ENCODE assay signal across 9 mouse cellular contexts in the genomic region with DNA sequence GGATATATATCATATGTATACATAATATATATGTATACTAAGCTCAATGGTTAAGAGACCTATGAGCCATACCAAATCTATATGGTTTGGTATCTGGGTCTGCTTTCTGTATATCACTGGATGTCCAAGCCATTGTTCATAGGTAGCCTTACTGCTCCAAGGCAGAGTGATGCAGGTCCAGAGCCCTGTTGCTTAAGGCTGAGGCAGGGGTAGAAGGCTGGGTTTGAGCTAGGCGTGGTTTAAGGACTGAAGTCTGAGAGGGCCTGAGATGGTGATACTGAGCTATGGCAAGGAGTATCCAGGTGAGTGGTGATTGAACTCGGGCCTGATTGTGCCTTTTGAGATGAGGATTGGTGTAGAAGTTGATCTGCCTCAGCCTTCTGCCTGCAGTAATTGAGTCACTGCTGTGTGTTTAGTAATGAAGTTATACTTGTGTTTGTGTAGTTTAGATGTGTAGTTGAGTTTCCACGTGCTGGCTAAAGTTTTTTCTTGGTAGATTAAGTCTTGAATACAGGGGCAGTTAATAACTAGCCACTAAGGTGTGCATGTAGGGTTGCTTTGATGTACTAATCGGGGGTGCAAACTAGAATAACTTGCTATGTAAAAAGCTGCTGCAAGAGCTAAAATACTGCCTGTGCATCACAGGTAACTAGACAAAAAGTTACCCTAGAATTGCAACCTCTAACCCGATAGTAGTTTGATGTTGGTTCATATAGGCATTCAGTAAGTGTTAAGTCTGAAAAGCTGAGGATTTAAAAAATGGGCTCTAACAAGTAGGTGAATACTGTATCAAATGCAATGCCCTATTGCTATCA. TPM values are rescaled to one million over a fixed set of nuclear protein-coding genes. Genes with fewer than 3 reads are reported as not detected.
A peak's percentile ranks its signal among the peaks of the same experiment; 100 is the strongest.
DNase-seq lines count a peak whose midpoint lies in the region; ATAC-seq lines count a peak whose summit lies in the region.
"Had no signal": no experiment of that assay in that cellular context is flagged by ENCODE, and none has a peak within 500 bp of the region (broad histone marks: within the 10 kb centered on the region; RNA-seq: fewer than 3 reads in every experiment).

No protein-coding gene starts in this region.

- H3K27me3 ChIP-seq in lung, embryonic 16.5 days (ENCODE audit: control insufficient read depth, insufficient read depth, low read depth, low read length), result no peaks in the 10 kb centered on the region
- no peaks in the 10 kb centered on the region for H3K27me3 ChIP-seq in embryonic facial prominence, embryonic 14.5 days (replicated peaks; ENCODE audit: control insufficient read depth, insufficient read depth, low read length)
- no peaks in the 10 kb centered on the region for H3K27me3 ChIP-seq in limb, embryonic 11.5 days (ENCODE audit: control insufficient read depth, insufficient read depth, low read length)
- no peaks in the 10 kb centered on the region for H3K27me3 ChIP-seq in stomach, embryonic 15.5 days (replicated peaks)

- H3K9ac ChIP-seq in lung, embryonic 16.5 days (ENCODE audit: low read length), result peak overlapping the region; percentile 97
- H3K9ac ChIP-seq in embryonic facial prominence, embryonic 14.5 days (ENCODE audit: low read depth, low read length), result no peak overlapping the region
- no peak overlapping the region for H3K9ac ChIP-seq in limb, embryonic 11.5 days (ENCODE audit: low read length)
- H3K9ac ChIP-seq in stomach, embryonic 15.5 days, result no peak overlapping the region

- no peaks in the 10 kb centered on the region for H3K9me3 ChIP-seq in lung, embryonic 16.5 days (ENCODE audit: control insufficient read depth, low read length)
- no peaks in the 10 kb centered on the region for H3K9me3 ChIP-seq in embryonic facial prominence, embryonic 14.5 days (ENCODE audit: control insufficient read depth, low read length)
- no peaks in the 10 kb centered on the region for H3K9me3 ChIP-seq in limb, embryonic 11.5 days (ENCODE audit: control insufficient read depth, low read length)
- no peaks in the 10 kb centered on the region for H3K9me3 ChIP-seq in stomach, embryonic 15.5 days

- H3K27ac ChIP-seq in lung, embryonic 16.5 days (ENCODE audit: low read length), result no peak overlapping the region; the same call in 1 of the 2 replicates
- no peak overlapping the region for H3K27ac ChIP-seq in embryonic facial prominence, embryonic 14.5 days (replicated peaks; ENCODE audit: low read depth, low read length)
- H3K27ac ChIP-seq in limb, embryonic 11.5 days (replicated peaks; ENCODE audit: low read depth, low read length), result 0 out of 2 replicates have a peak overlapping the region, but pooled peaks have one; percentile 5
- peak overlapping the region; percentile 84; the same call in 1 of the 2 replicates for H3K27ac ChIP-seq in stomach, embryonic 15.5 days

- no peak overlapping the region for H3K4me3 ChIP-seq in lung, embryonic 16.5 days (ENCODE audit: low read length)
- H3K4me3 ChIP-seq in embryonic facial prominence, embryonic 14.5 days (ENCODE audit: low read depth, low read length), result no peak overlapping the region; the same call in 1 of the 2 replicates
- no peak overlapping the region for H3K4me3 ChIP-seq in limb, embryonic 11.5 days (ENCODE audit: low read depth, low read length)
- H3K4me3 ChIP-seq in stomach, embryonic 15.5 days (replicated peaks), result no peak overlapping the region

- peaks cover 29% of the 10 kb centered on the region for H3K36me3 ChIP-seq in lung, embryonic 16.5 days (ENCODE audit: control insufficient read depth, insufficient read depth, low read length)
- H3K36me3 ChIP-seq in embryonic facial prominence, embryonic 14.5 days (ENCODE audit: control insufficient read depth, insufficient read depth, low read length), result peaks cover 42% of the 10 kb centered on the region
- H3K36me3 ChIP-seq in limb, embryonic 11.5 days (ENCODE audit: control insufficient read depth, insufficient read depth, low read length), result peaks cover 21% of the 10 kb centered on the region
- peaks cover 26% of the 10 kb centered on the region for H3K36me3 ChIP-seq in stomach, embryonic 15.5 days

- H3K4me2 ChIP-seq in lung, embryonic 16.5 days (ENCODE audit: low read depth, low read length), result no peak overlapping the region
- peak overlapping the region; percentile 85; the same call in 1 of the 2 replicates for H3K4me2 ChIP-seq in embryonic facial prominence, embryonic 14.5 days (ENCODE audit: low read depth, low read length)
- peak overlapping the region; percentile 57; the same call in 1 of the 2 replicates for H3K4me2 ChIP-seq in limb, embryonic 11.5 days (ENCODE audit: low read depth, severe bottlenecking)
- peak overlapping the region; percentile 88; the same call in 1 of the 2 replicates for H3K4me2 ChIP-seq in stomach, embryonic 15.5 days

- H3K4me1 ChIP-seq in lung, embryonic 16.5 days (replicated peaks; ENCODE audit: control insufficient read depth, insufficient read depth, low read length), result peaks cover 32% of the 10 kb centered on the region
- peaks cover 15% of the 10 kb centered on the region for H3K4me1 ChIP-seq in embryonic facial prominence, embryonic 14.5 days (ENCODE audit: control insufficient read depth, insufficient read depth, low read length)
- H3K4me1 ChIP-seq in limb, embryonic 11.5 days (ENCODE audit: control insufficient read depth, insufficient read depth, low read length), result peaks cover 6% of the 10 kb centered on the region; the same call in 1 of the 2 replicates
- peaks cover 39% of the 10 kb centered on the region for H3K4me1 ChIP-seq in stomach, embryonic 15.5 days

- DNase-seq in lung, postnatal 4 days, result no peak
- no peak for DNase-seq in embryonic facial prominence, embryonic 14.5 days (ENCODE audit: low spot score)
- no peak for DNase-seq in limb, embryonic 11.5 days (ENCODE audit: low spot score)
- DNase-seq in right cerebral cortex, postnatal 14 days, result no peak
- no peak for DNase-seq in testis, postnatal 10 days (ENCODE audit: low spot score)
- DNase-seq: adrenal gland, adult 2 months; kidney, postnatal 4 days had no signal

- no peak for ATAC-seq in lung, embryonic 16.5 days (ENCODE audit: low read depth)
- ATAC-seq in embryonic facial prominence, embryonic 14.5 days (ENCODE audit: low read depth), result no peak
- no peak for ATAC-seq in limb, embryonic 11.5 days (ENCODE audit: insufficient number of reproducible peaks, low FRiP score, low TSS enrichment, low read depth)
- no peak for ATAC-seq in stomach, embryonic 15.5 days (ENCODE audit: insufficient read depth, low FRiP score, low read depth)

- WGBS in lung, embryonic 16.5 days, result 38% methylated on average over 5 of the region's 5 CpGs
- 41% methylated on average over 5 of the region's 5 CpGs for WGBS in embryonic facial prominence, embryonic 14.5 days
- WGBS in limb, embryonic 11.5 days, result 36% methylated on average over 5 of the region's 5 CpGs
- WGBS in stomach, embryonic 15.5 days, result 44% methylated on average over 5 of the region's 5 CpGs

RNA-seq across cellular contexts. Expression of gene Gcn1l1, which starts 1.1 kb away (rescaled TPM):
- polyA plus RNA-seq in lung, embryonic 16.5 days (2015; fragmentation: Nextera tagmentation; extraction: Ambion mirVana), result 32.9 and 35.1 TPM in 2 replicates
- 40.3 and 41.9 TPM in 2 replicates for polyA plus RNA-seq in embryonic facial prominence, embryonic 14.5 days (2014; fragmentation: Nextera tagmentation; extraction: Ambion mirVana)
- polyA plus RNA-seq in limb, embryonic 11.5 days (2014; fragmentation: Nextera tagmentation; extraction: Ambion mirVana), result 39.6 and 44.5 TPM in 2 replicates
- polyA plus RNA-seq in stomach, embryonic 15.5 days (2015; fragmentation: Nextera tagmentation; extraction: Ambion mirVana), result 34.9 and 36.4 TPM in 2 replicates

RNA-seq across cellular contexts. Expression of gene Rplp0, which starts 4.7 kb away (rescaled TPM):
- polyA plus RNA-seq in lung, embryonic 16.5 days (2015; fragmentation: Nextera tagmentation; extraction: Ambion mirVana), result 1,507 and 1,565 TPM in 2 replicates
- polyA plus RNA-seq in embryonic facial prominence, embryonic 14.5 days (2014; fragmentation: Nextera tagmentation; extraction: Ambion mirVana), result 1,928 and 1,996 TPM in 2 replicates
- polyA plus RNA-seq in limb, embryonic 11.5 days (2014; fragmentation: Nextera tagmentation; extraction: Ambion mirVana), result 1,447 and 1,526 TPM in 2 replicates
- polyA plus RNA-seq in stomach, embryonic 15.5 days (2015; fragmentation: Nextera tagmentation; extraction: Ambion mirVana), result 1,425 and 1,562 TPM in 2 replicates

RNA-seq across cellular contexts. Expression of gene Pxn, which starts 57.5 kb away (rescaled TPM):
- polyA plus RNA-seq in lung, embryonic 16.5 days (2015; fragmentation: Nextera tagmentation; extraction: Ambion mirVana), result 70.1 and 74.4 TPM in 2 replicates
- 28.6 and 28.8 TPM in 2 replicates for polyA plus RNA-seq in embryonic facial prominence, embryonic 14.5 days (2014; fragmentation: Nextera tagmentation; extraction: Ambion mirVana)
- 13.5 and 17.7 TPM in 2 replicates for polyA plus RNA-seq in limb, embryonic 11.5 days (2014; fragmentation: Nextera tagmentation; extraction: Ambion mirVana)
- polyA plus RNA-seq in stomach, embryonic 15.5 days (2015; fragmentation: Nextera tagmentation; extraction: Ambion mirVana), result 37.0 and 43.0 TPM in 2 replicates

Comparison
In these comparisons a context has a peak if more than half of its experiments do, and no peak if none do; other contexts are left out.
1. H3K27ac ChIP-seq: peak in limb, embryonic 11.5 days (single experiment) and stomach, embryonic 15.5 days (single experiment); none in lung, embryonic 16.5 days (single experiment) and embryonic facial prominence, embryonic 14.5 days (single experiment).